Mouse (Mus musculus): ENCODE data around the gene Galnt2.

DNA sequence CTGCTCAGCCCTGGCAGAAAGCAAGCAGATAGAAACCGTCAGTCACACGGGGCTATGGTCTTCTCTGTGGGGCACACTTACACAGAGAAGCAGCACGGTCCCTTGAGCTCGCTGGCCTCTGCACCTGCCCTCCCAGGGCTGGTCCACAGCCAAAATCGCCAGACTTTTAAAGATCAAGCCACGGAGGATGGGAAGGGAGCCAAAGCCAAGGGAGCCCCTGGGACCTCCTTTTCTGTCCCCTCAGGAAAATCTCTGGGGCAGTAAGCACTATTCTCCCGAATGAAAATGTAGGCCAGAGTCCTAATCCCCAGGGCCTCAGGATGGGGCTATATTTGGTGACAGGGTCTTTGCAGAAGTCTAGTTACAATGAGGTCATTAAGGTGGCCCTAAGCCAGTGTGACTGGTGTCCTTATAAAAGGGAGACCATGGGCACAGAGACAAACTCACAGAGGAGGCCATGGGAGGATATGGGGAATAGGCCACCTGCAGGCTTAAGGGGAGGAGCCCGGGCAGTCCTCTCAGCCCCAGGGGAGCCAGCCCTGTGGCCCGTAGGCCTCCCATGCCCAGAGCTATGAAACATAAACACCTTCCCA lies 53.9 kb downstream of the Galnt2 start:
- TF ChIP-seq MYOD1 (IDR thresholded peaks at IDR 0.05; ENCODE audit: control insufficient read depth in 1 of 3, insufficient read length in 2 of 3, low read depth in 2 of 3) (peak in 2 of 3 experiments; percentile 65 to 77), MAX (IDR thresholded peaks at IDR 0.05; ENCODE audit: low read depth) (no peak), MYOG (IDR thresholded peaks at IDR 0.05; ENCODE audit: control insufficient read depth in 1 of 3, insufficient read depth in 1 of 3, insufficient read length in 2 of 3, low read depth in 2 of 3) (peak in 2 of 3 experiments; percentile 34 to 55)

Data from myocyte (in vitro differentiated cells).